Mouse (Mus musculus): Measurements from ENCODE around the gene Olfr1166. TPM values are rescaled to one million over a fixed set of nuclear protein-coding genes. Genes with fewer than 3 reads are reported as not detected.

Gene Olfr1166
- polyA plus RNA-seq (2014; fragmentation: Illumina TruSeq; extraction: RNeasy Lipid Tissue Mini Kit (QIAGEN cat#74804); ENCODE audit: low read depth, low replicate concordance): not detected

DNA sequence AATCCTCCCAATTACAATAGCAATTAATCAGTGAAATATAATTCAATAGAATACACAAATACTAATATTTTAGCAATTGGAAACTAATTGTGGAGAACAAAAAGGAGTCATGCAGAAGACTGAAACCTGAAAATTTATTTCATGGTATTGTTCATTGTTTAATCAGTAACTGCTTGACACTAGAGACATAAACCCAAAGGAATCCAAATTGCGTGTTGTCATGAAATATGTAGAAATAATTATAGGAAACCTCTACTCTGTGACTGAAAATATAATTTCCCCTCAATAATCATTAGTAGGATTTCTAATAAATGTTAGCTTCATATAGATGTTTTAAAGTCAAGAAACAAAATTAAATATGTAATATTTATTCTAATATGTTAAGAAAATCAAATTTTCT lies at the start of gene Olfr1166:
Gene Olfr1166, minus strand, starts transcription at position 101 of the 400 bp plus-strand sequence.

DNA sequence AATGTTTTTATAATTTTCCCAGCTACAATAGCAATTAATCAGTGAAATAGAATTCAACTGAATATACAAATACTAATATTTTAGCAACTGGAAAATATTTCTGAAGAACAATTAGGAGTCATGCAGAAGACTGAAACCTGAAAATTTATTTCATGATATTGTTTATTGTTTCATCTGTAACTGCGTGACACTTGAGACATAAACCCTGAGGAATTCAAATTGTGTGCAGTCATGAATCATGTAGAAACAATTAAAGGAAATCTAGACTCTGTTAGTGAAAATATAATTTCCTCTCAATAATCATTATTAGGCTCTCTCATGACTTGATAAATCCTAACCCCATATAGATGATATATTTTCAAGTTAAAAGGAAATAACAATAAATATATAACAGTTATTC lies 27.0 kb upstream of the Olfr1166 start, which contains the start of gene Olfr1167:
Gene Olfr1167, minus strand, starts transcription at position 101 of the 400 bp plus-strand sequence.

DNA sequence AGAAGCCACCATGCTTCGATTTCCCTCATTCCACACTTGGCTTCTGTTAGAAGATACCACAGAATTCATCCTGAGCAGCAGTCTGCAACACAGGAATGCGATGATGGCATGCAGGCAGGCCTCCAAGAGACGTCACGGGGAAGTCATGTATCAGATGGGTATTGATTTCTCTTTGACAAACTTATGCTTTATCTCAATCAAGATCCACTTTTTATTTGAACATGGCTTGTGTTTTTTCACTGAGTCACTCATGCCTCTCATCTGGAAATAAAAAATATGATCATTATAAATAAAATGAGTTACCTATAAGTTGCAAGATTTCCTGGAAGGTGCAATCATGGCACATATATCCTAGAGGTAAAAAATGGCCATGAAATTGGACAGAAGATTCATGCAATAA lies 34.2 kb downstream of the Olfr1166 start, which contains the start of gene Olfr1164:
Gene Olfr1164, minus strand, starts transcription at position 101 of the 400 bp plus-strand sequence.

Other genes with a start within 250 kb of the Olfr1166 start
- gene Olfr1153, start 233.3 kb downstream of the Olfr1166 start, polyA plus RNA-seq (2014; fragmentation: Illumina TruSeq; extraction: RNeasy Lipid Tissue Mini Kit (QIAGEN cat#74804); ENCODE audit: low read depth, low replicate concordance): 0.15 TPM
- gene Olfr1154, start 223.1 kb downstream of the Olfr1166 start, polyA plus RNA-seq (2014; fragmentation: Illumina TruSeq; extraction: RNeasy Lipid Tissue Mini Kit (QIAGEN cat#74804); ENCODE audit: low read depth, low replicate concordance): not detected
- gene Olfr1155, start 183.1 kb downstream of the Olfr1166 start, polyA plus RNA-seq (2014; fragmentation: Illumina TruSeq; extraction: RNeasy Lipid Tissue Mini Kit (QIAGEN cat#74804); ENCODE audit: low read depth, low replicate concordance): not detected
- not detected for gene Olfr1156, start 175.2 kb downstream of the Olfr1166 start, polyA plus RNA-seq (2014; fragmentation: Illumina TruSeq; extraction: RNeasy Lipid Tissue Mini Kit (QIAGEN cat#74804); ENCODE audit: low read depth, low replicate concordance)
- gene Olfr1157, start 160.0 kb downstream of the Olfr1166 start, polyA plus RNA-seq (2014; fragmentation: Illumina TruSeq; extraction: RNeasy Lipid Tissue Mini Kit (QIAGEN cat#74804); ENCODE audit: low read depth, low replicate concordance): not detected
- not detected for gene Olfr74, start 153.6 kb downstream of the Olfr1166 start, polyA plus RNA-seq (2014; fragmentation: Illumina TruSeq; extraction: RNeasy Lipid Tissue Mini Kit (QIAGEN cat#74804); ENCODE audit: low read depth, low replicate concordance)
- gene Olfr1158, start 138.2 kb downstream of the Olfr1166 start, polyA plus RNA-seq (2014; fragmentation: Illumina TruSeq; extraction: RNeasy Lipid Tissue Mini Kit (QIAGEN cat#74804); ENCODE audit: low read depth, low replicate concordance): not detected
- not detected for gene Olfr1160, start 120.0 kb downstream of the Olfr1166 start, polyA plus RNA-seq (2014; fragmentation: Illumina TruSeq; extraction: RNeasy Lipid Tissue Mini Kit (QIAGEN cat#74804); ENCODE audit: low read depth, low replicate concordance)
- not detected for gene Olfr1161, start 105.5 kb downstream of the Olfr1166 start, polyA plus RNA-seq (2014; fragmentation: Illumina TruSeq; extraction: RNeasy Lipid Tissue Mini Kit (QIAGEN cat#74804); ENCODE audit: low read depth, low replicate concordance)
- gene Olfr73, start 90.6 kb downstream of the Olfr1166 start, polyA plus RNA-seq (2014; fragmentation: Illumina TruSeq; extraction: RNeasy Lipid Tissue Mini Kit (QIAGEN cat#74804); ENCODE audit: low read depth, low replicate concordance): not detected
- not detected for gene Olfr1162, start 77.1 kb downstream of the Olfr1166 start, polyA plus RNA-seq (2014; fragmentation: Illumina TruSeq; extraction: RNeasy Lipid Tissue Mini Kit (QIAGEN cat#74804); ENCODE audit: low read depth, low replicate concordance)
- gene Olfr1163, start 56.4 kb downstream of the Olfr1166 start, polyA plus RNA-seq (2014; fragmentation: Illumina TruSeq; extraction: RNeasy Lipid Tissue Mini Kit (QIAGEN cat#74804); ENCODE audit: low read depth, low replicate concordance): not detected
- not detected for gene Olfr1164, start 34.3 kb downstream of the Olfr1166 start, polyA plus RNA-seq (2014; fragmentation: Illumina TruSeq; extraction: RNeasy Lipid Tissue Mini Kit (QIAGEN cat#74804); ENCODE audit: low read depth, low replicate concordance)
- not detected for gene Olfr1167, start 26.9 kb upstream of the Olfr1166 start, polyA plus RNA-seq (2014; fragmentation: Illumina TruSeq; extraction: RNeasy Lipid Tissue Mini Kit (QIAGEN cat#74804); ENCODE audit: low read depth, low replicate concordance)
- not detected for gene Olfr1168, start 53.6 kb upstream of the Olfr1166 start, polyA plus RNA-seq (2014; fragmentation: Illumina TruSeq; extraction: RNeasy Lipid Tissue Mini Kit (QIAGEN cat#74804); ENCODE audit: low read depth, low replicate concordance)
- not detected for gene Olfr1170, start 100.1 kb upstream of the Olfr1166 start, polyA plus RNA-seq (2014; fragmentation: Illumina TruSeq; extraction: RNeasy Lipid Tissue Mini Kit (QIAGEN cat#74804); ENCODE audit: low read depth, low replicate concordance)
- not detected for gene Olfr1173, start 151.6 kb upstream of the Olfr1166 start, polyA plus RNA-seq (2014; fragmentation: Illumina TruSeq; extraction: RNeasy Lipid Tissue Mini Kit (QIAGEN cat#74804); ENCODE audit: low read depth, low replicate concordance)
- not detected for gene Olfr1174-ps, start 186.9 kb upstream of the Olfr1166 start, polyA plus RNA-seq (2014; fragmentation: Illumina TruSeq; extraction: RNeasy Lipid Tissue Mini Kit (QIAGEN cat#74804); ENCODE audit: low read depth, low replicate concordance)
- not detected for gene Olfr1175-ps, start 198.9 kb upstream of the Olfr1166 start, polyA plus RNA-seq (2014; fragmentation: Illumina TruSeq; extraction: RNeasy Lipid Tissue Mini Kit (QIAGEN cat#74804); ENCODE audit: low read depth, low replicate concordance)
- not detected for gene Olfr1176, start 208.4 kb upstream of the Olfr1166 start, polyA plus RNA-seq (2014; fragmentation: Illumina TruSeq; extraction: RNeasy Lipid Tissue Mini Kit (QIAGEN cat#74804); ENCODE audit: low read depth, low replicate concordance)
- gene Olfr1177-ps, start 218.2 kb upstream of the Olfr1166 start, polyA plus RNA-seq (2014; fragmentation: Illumina TruSeq; extraction: RNeasy Lipid Tissue Mini Kit (QIAGEN cat#74804); ENCODE audit: low read depth, low replicate concordance): not detected